Mouse (Mus musculus) ES-Bruce4 (cell line): ENCODE data around the gene Cxcl9. TPM values are rescaled to one million over a fixed set of nuclear protein-coding genes. Genes with fewer than 3 reads are reported as not detected.

Source experiments
- H3K27ac ChIP-seq: 2 replicates; pipeline ENCODE4 v1.5.1; 2012; ENCODE audit warnings: low read length, inconsistent platforms; ENCODE audit not compliant: insufficient read depth
- H3K27me3 ChIP-seq: 2 replicates; pipeline ENCODE4 v1.6.1; 2012; ENCODE audit warnings: mild to moderate bottlenecking, low read length, inconsistent platforms; ENCODE audit not compliant: control insufficient read depth, poor library complexity, insufficient read depth, severe bottlenecking
- H3K36me3 ChIP-seq: 2 replicates; pipeline ENCODE4 v1.6.1; 2012; ENCODE audit warnings: inconsistent platforms, mild to moderate bottlenecking, low read length, moderate library complexity; ENCODE audit not compliant: control insufficient read depth, poor library complexity, insufficient read depth, severe bottlenecking
- H3K4me1 ChIP-seq: one replicate; pipeline ENCODE4 v1.8.1; 2011; ENCODE audit warnings: low read length; ENCODE audit not compliant: control insufficient read depth, insufficient read depth
- H3K4me3 ChIP-seq: 2 replicates; pipeline ENCODE4 v1.5.1; 2011; ENCODE audit warnings: low read depth, mild to moderate bottlenecking, low read length
- H3K9ac ChIP-seq: 2 replicates; pipeline ENCODE4 v1.6.1; 2012; ENCODE audit warnings: low read depth, mild to moderate bottlenecking, inconsistent platforms; ENCODE audit not compliant: poor library complexity, severe bottlenecking
- H3K9me3 ChIP-seq: replicated peaks from 2 replicates; pipeline ENCODE4 v1.6.1; 2012; ENCODE audit warnings: mild to moderate bottlenecking, low read length, inconsistent platforms; ENCODE audit not compliant: control insufficient read depth, poor library complexity, insufficient read depth, severe bottlenecking
- CTCF ChIP-seq: IDR thresholded peaks from one replicate; pipeline ENCODE4 v1.8.1; 2011; ENCODE audit warnings: low read depth, low read length
- EP300 ChIP-seq: IDR thresholded peaks from 2 replicates; pipeline ENCODE4 v1.6.1; 2011; ENCODE audit warnings: low read depth, low read length; ENCODE audit not compliant: insufficient read depth
- POLR2A ChIP-seq: IDR thresholded peaks from one replicate; pipeline ENCODE4 v1.8.1; 2011; ENCODE audit warnings: low read length; ENCODE audit not compliant: insufficient read depth
- polyA plus RNA-seq: library from polyadenylated mRNA; stranded (reverse); fragments of >200 nt; gene quantifications from 2 replicates; pipeline ENCODE4 v1.2.4, GENCODE M21; 2011; ENCODE audit warnings: low read depth; ENCODE audit not compliant: missing spikeins, insufficient read depth, insufficient read length

The Cxcl9 gene
- polyA plus RNA-seq, 1 experiment = not detected

GRCm38 (mm10) chr5:92349731-92350130 lies 21.9 kb upstream of the Cxcl9 start:
- peaks cover under 1% of the 10 kb centered on the region for H3K4me1 ChIP-seq
- H3K27ac ChIP-seq = no peak overlapping the region
- TF ChIP-seq POLR2A (no peak), EP300 (no peak), CTCF (no peak)

GRCm38 (mm10) chr5:92348794-92349413 lies 21.0 kb upstream of the Cxcl9 start, which contains the start of gene Cxcl10:
TSS of gene Cxcl10 (minus strand) at chr5:92348889.
- TF ChIP-seq CTCF = no peak
- TF ChIP-seq POLR2A = no peak
- TF ChIP-seq EP300 = no peak
- no peaks in the 10 kb centered on the region for H3K36me3 ChIP-seq
- H3K27me3 ChIP-seq = no peaks in the 10 kb centered on the region
- no peak within 1 kb of the TSS for H3K9ac ChIP-seq
- H3K4me1 ChIP-seq = no peaks in the 10 kb centered on the region
- no peak within 1 kb of the TSS for H3K27ac ChIP-seq
- no peaks in the 10 kb centered on the region for H3K9me3 ChIP-seq
- H3K4me3 ChIP-seq = no peak within 1 kb of the TSS

More at GRCm38 (mm10) chr5:92349731-92350130, 21.9 kb upstream of the Cxcl9 start:
- Histone ChIP-seq H3K36me3 (no peaks in the 10 kb centered on the region), H3K4me3 (no peak overlapping the region), H3K9me3 (no peaks in the 10 kb centered on the region), H3K9ac (no peak overlapping the region), H3K27me3 (no peaks in the 10 kb centered on the region)

- H3K9me3 ChIP-seq = no peaks in the 10 kb centered on the region
- H3K36me3 ChIP-seq = no peaks in the 10 kb centered on the region
- no peaks in the 10 kb centered on the region for H3K27me3 ChIP-seq
- no peak overlapping the region for H3K9ac ChIP-seq
- no peak overlapping the region for H3K27ac ChIP-seq
- H3K4me3 ChIP-seq = no peak overlapping the region
- no peak for TF ChIP-seq POLR2A
- H3K4me1 ChIP-seq = no peaks in the 10 kb centered on the region
Observed at GRCm38 (mm10) chr5:92345006-92345405, 17.1 kb upstream of the Cxcl9 start.

- Histone ChIP-seq H3K9me3 (no peaks in the 10 kb centered on the region), H3K4me1 (no peaks in the 10 kb centered on the region), H3K36me3 (no peaks in the 10 kb centered on the region), H3K4me3 (no peak overlapping the region), H3K9ac (no peak overlapping the region), H3K27ac (no peak overlapping the region), H3K27me3 (no peaks in the 10 kb centered on the region)
- TF ChIP-seq CTCF = no peak
- no peak for TF ChIP-seq POLR2A
- no peak for TF ChIP-seq EP300
Observed at GRCm38 (mm10) chr5:92340606-92341005, 12.7 kb upstream of the Cxcl9 start.

- H3K27me3 ChIP-seq = no peaks in the 10 kb centered on the region
- H3K4me1 ChIP-seq = no peaks in the 10 kb centered on the region
- H3K27ac ChIP-seq = no peak overlapping the region
- TF ChIP-seq EP300 (no peak), CTCF (no peak), POLR2A (no peak)
- H3K9ac ChIP-seq = no peak overlapping the region
- no peaks in the 10 kb centered on the region for H3K9me3 ChIP-seq
- H3K36me3 ChIP-seq = no peaks in the 10 kb centered on the region
- H3K4me3 ChIP-seq = no peak overlapping the region
Observed at GRCm38 (mm10) chr5:92336743-92337142, 8.9 kb upstream of the Cxcl9 start.

GRCm38 (mm10) chr5:92332359-92332840 lies 4.5 kb upstream of the Cxcl9 start:
- no peaks in the 10 kb centered on the region for H3K4me1 ChIP-seq

More at GRCm38 (mm10) chr5:92332359-92332840, 4.5 kb upstream of the Cxcl9 start:
- no peak for TF ChIP-seq EP300
- TF ChIP-seq CTCF = no peak
- no peak for TF ChIP-seq POLR2A
- Histone ChIP-seq H3K4me3 (no peak overlapping the region), H3K9me3 (no peaks in the 10 kb centered on the region), H3K27me3 (no peaks in the 10 kb centered on the region), H3K27ac (no peak overlapping the region), H3K9ac (no peak overlapping the region), H3K36me3 (no peaks in the 10 kb centered on the region)
